ENCODE assay signal across 27 mouse cellular contexts in genomic region chr8:35112591-35113265, GRCm38 (mm10).
A peak's percentile ranks its signal among the peaks of the same experiment; 100 is the strongest.
DNase-seq lines count a peak whose midpoint lies in the region; ATAC-seq and TF ChIP-seq lines count a peak whose summit lies in the region.
"Had no signal": no experiment of that assay in that cellular context is flagged by ENCODE, and none has a peak within 500 bp of the region (broad histone marks: within the 10 kb centered on the region; RNA-seq: fewer than 3 reads in every experiment).

No protein-coding gene starts in this region.

- no peak for DNase-seq in cerebellum, adult 9-10 months
- peak; percentile 58 for DNase-seq in lung, embryonic 14.5 days
- DNase-seq in lung, postnatal 36 days = no peak
- peak; percentile 74 for DNase-seq in Muller cell, postnatal 12 days (ENCODE audit: inconsistent ontology term)
- DNase-seq in mesoderm, embryonic 11.5 days (ENCODE audit: low read depth, low spot score) = peak; percentile 8
- no peak for DNase-seq in liver, postnatal 0 days
- DNase-seq: adrenal gland, adult 2 months; adrenal gland, postnatal 36 days; B cell, adult 2 months; cerebellum, adult 11 months; cerebellum, adult 2 months; cerebellum, postnatal 10 days; cerebellum, postnatal 36 days; embryo, embryonic 11 days; gastrocnemius, postnatal 25 days; heart, adult 2 months had no signal

- WGBS in lung, embryonic 14.5 days = 53% methylated on average over 7 of the region's 7 CpGs
- WGBS in liver, postnatal 0 days (ENCODE audit: insufficient replicate concordance) = 83% methylated on average over 7 of the region's 7 CpGs

- no peak overlapping the region for H3K4me3 ChIP-seq in lung, embryonic 14.5 days (ENCODE audit: low read depth, low read length)
- H3K4me3 ChIP-seq in liver, postnatal 0 days (ENCODE audit: low read depth, low read length) = no peak overlapping the region
- H3K4me3 ChIP-seq: embryonic facial prominence, embryonic 10.5 days; embryonic facial prominence, embryonic 13.5 days; erythroblast, embryonic 14.5 days; forebrain, embryonic 12.5 days; forebrain, embryonic 15.5 days; heart, adult 2 months; heart, embryonic 10.5 days; hindbrain, embryonic 12.5 days; hindbrain, embryonic 15.5 days had no signal

- no peaks in the 10 kb centered on the region for H3K27me3 ChIP-seq in lung, embryonic 14.5 days (ENCODE audit: insufficient read depth, low read length)
- H3K27me3 ChIP-seq in liver, postnatal 0 days (ENCODE audit: insufficient read depth, low read length) = no peaks in the 10 kb centered on the region
- H3K27me3 ChIP-seq: CH12.LX; embryonic facial prominence, embryonic 13.5 days; forebrain, embryonic 12.5 days; forebrain, embryonic 15.5 days; hindbrain, embryonic 12.5 days; hindbrain, embryonic 15.5 days had no signal

- H3K27ac ChIP-seq in lung, embryonic 14.5 days (ENCODE audit: low read depth) = no peak overlapping the region
- no peak overlapping the region for H3K27ac ChIP-seq in liver, postnatal 0 days (ENCODE audit: low read depth)
- H3K27ac ChIP-seq: embryonic facial prominence, embryonic 10.5 days; embryonic facial prominence, embryonic 13.5 days; forebrain, embryonic 12.5 days; forebrain, embryonic 15.5 days; heart, adult 2 months; heart, embryonic 10.5 days; hindbrain, embryonic 12.5 days; hindbrain, embryonic 15.5 days had no signal

- TF ChIP-seq EP300 in liver, postnatal 0 days (IDR thresholded peaks at IDR 0.05; ENCODE audit: low read depth) = no peak

- no peaks in the 10 kb centered on the region for H3K9me3 ChIP-seq in lung, embryonic 14.5 days (ENCODE audit: low read depth, low read length)
- peaks cover 8% of the 10 kb centered on the region; the same call in 1 of the 2 replicates for H3K9me3 ChIP-seq in liver, postnatal 0 days (ENCODE audit: low read length)
- H3K9me3 ChIP-seq: embryonic facial prominence, embryonic 13.5 days; forebrain, embryonic 15.5 days; hindbrain, embryonic 15.5 days had no signal

- ATAC-seq in cerebellum, adult (ENCODE audit: insufficient number of reproducible peaks, low FRiP score, low TSS enrichment) = 0 out of 2 replicates have a peak, but pooled peaks have one; percentile 38
- peak; percentile 40; the same call in 1 of the 2 replicates for ATAC-seq in lung, embryonic 14.5 days (ENCODE audit: insufficient read depth)
- no peak for ATAC-seq in liver, postnatal 0 days
- ATAC-seq: forebrain, embryonic 15.5 days had no signal

- no peak overlapping the region for H3K4me2 ChIP-seq in lung, embryonic 14.5 days
- no peak overlapping the region for H3K4me2 ChIP-seq in liver, postnatal 0 days (ENCODE audit: low read depth, low read length)
- H3K4me2 ChIP-seq: embryonic facial prominence, embryonic 13.5 days; forebrain, embryonic 12.5 days; forebrain, embryonic 15.5 days; hindbrain, embryonic 12.5 days; hindbrain, embryonic 15.5 days had no signal

- H3K9ac ChIP-seq in lung, embryonic 14.5 days = no peak overlapping the region
- H3K9ac ChIP-seq in liver, postnatal 0 days (replicated peaks) = no peak overlapping the region
- H3K9ac ChIP-seq: embryonic facial prominence, embryonic 13.5 days; forebrain, embryonic 12.5 days; forebrain, embryonic 15.5 days; hindbrain, embryonic 12.5 days; hindbrain, embryonic 15.5 days had no signal

- peaks cover 4% of the 10 kb centered on the region; the same call in 1 of the 2 replicates for H3K4me1 ChIP-seq in lung, embryonic 14.5 days (ENCODE audit: insufficient read depth)
- H3K4me1 ChIP-seq in liver, postnatal 0 days (ENCODE audit: insufficient read depth) = no peaks in the 10 kb centered on the region
- H3K4me1 ChIP-seq: embryonic facial prominence, embryonic 10.5 days; forebrain, embryonic 12.5 days; forebrain, embryonic 15.5 days; hindbrain, embryonic 15.5 days had no signal

- H3K36me3 ChIP-seq in lung, embryonic 14.5 days (ENCODE audit: insufficient read depth) = no peaks in the 10 kb centered on the region
- no peaks in the 10 kb centered on the region for H3K36me3 ChIP-seq in liver, postnatal 0 days (replicated peaks; ENCODE audit: insufficient read depth, low read length)
- H3K36me3 ChIP-seq: embryonic facial prominence, embryonic 10.5 days; embryonic facial prominence, embryonic 13.5 days; forebrain, embryonic 12.5 days; forebrain, embryonic 15.5 days; G1E; heart, embryonic 10.5 days; hindbrain, embryonic 12.5 days; hindbrain, embryonic 15.5 days had no signal

- TF ChIP-seq CTCF in lung, embryonic 14.5 days (IDR thresholded peaks at IDR 0.05; ENCODE audit: low read depth) = no peak
- no peak for TF ChIP-seq CTCF in liver, postnatal 0 days (IDR thresholded peaks at IDR 0.05; ENCODE audit: low read depth)

Comparison
In these comparisons a context has a peak if more than half of its experiments do, and no peak if none do; other contexts are left out.
1. DNase-seq: peak in lung, embryonic 14.5 days (single experiment), Muller cell, postnatal 12 days (single experiment) and mesoderm, embryonic 11.5 days (single experiment); none in cerebellum, adult 9-10 months (single experiment), lung, postnatal 36 days (single experiment) and liver, postnatal 0 days (single experiment).